Mouse (Mus musculus) spleen, adult 2 months (tissue): ENCODE data around the gene Txk. TPM values are rescaled to one million over a fixed set of nuclear protein-coding genes. Genes with fewer than 3 reads are reported as not detected.

Experiments
- DNase-seq, 2 experiments: peaks; one replicate each; pipeline versions ENCODE4 v3.0.0 to v3.0.0-alpha.2; 2012 to 2021; ENCODE audit warnings: low spot score in 2 of 2, low read depth in 1 of 2
- H3K27ac ChIP-seq: fragments of 200-500 bp; 2 replicates; pipeline ENCODE4 v1.5.1; 2012; ENCODE audit warnings: low read length, inconsistent platforms; ENCODE audit not compliant: insufficient read depth
- H3K27me3 ChIP-seq: fragments of 200-500 bp; 2 replicates; pipeline ENCODE4 v1.6.1; 2012; ENCODE audit warnings: mild to moderate bottlenecking, moderate library complexity, low read length, inconsistent platforms; ENCODE audit not compliant: control insufficient read depth, insufficient read depth
- H3K36me3 ChIP-seq: fragments of 200-500 bp; 2 replicates; pipeline ENCODE4 v1.6.1; 2012; ENCODE audit warnings: mild to moderate bottlenecking, low read length, inconsistent platforms; ENCODE audit not compliant: control insufficient read depth, insufficient read depth
- H3K4me1 ChIP-seq: fragments of 200-500 bp; 2 replicates; pipeline ENCODE4 v1.6.1; 2011; ENCODE audit warnings: inconsistent platforms; ENCODE audit not compliant: control insufficient read depth, insufficient read depth, insufficient read length
- H3K4me3 ChIP-seq: fragments of 200-500 bp; 2 replicates; pipeline ENCODE4 v1.5.1; 2011; ENCODE audit warnings: mild to moderate bottlenecking, inconsistent platforms; ENCODE audit not compliant: insufficient read depth, insufficient read length; ENCODE audit errors: extremely low read depth
- CTCF ChIP-seq: fragments of 200-500 bp; IDR thresholded peaks from 2 replicates; pipeline ENCODE4 v1.5.1; 2011; ENCODE audit warnings: mild to moderate bottlenecking, inconsistent platforms; ENCODE audit not compliant: insufficient read depth, insufficient read length, insufficient replicate concordance; ENCODE audit errors: extremely low read depth
- POLR2A ChIP-seq: fragments of 200-500 bp; IDR thresholded peaks from 2 replicates; pipeline ENCODE4 v1.6.1; 2011; ENCODE audit warnings: low read depth, low read length, inconsistent platforms
- whole genome bisulfite sequencing: fragments of 180-500 bp; shearing (Covaris S2); methylation state at CpG from one replicate; pipeline ENCODE4 v1.1.7; 2018; 5-methylcytosine and 5-hydroxymethylcytosine counted together
- polyA plus RNA-seq: library from polyadenylated mRNA; depleted of rRNA; stranded (reverse); fragments of >200 nt; gene quantifications from 2 replicates; pipeline ENCODE4 v1.2.3, GENCODE M21; 2012; rRNA removed

The Txk gene
- polyA plus RNA-seq, 1 experiment: 4.2 TPM

DNA sequence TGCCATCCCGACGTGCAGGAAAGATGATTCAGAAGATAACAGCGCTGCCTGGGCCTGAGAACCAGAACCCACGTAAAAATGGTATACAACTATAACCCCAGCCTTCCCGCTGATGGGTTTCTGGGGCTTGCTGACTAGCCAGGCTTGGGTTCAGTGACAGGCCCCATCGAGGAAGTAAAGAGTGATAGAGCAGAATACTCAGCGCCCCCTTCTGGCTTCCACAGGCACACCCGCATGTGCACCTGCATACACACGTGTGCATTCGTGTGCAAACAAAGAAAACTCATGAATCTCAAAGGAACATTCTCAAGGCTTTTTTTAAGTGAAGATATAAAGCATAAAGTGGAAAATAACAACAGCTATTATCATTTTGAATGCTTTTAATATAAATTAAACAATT, 106.4 kb downstream of the Txk start:
- 30% methylated on average over 10 of the region's 10 CpGs for WGBS
- peaks cover 4% of the 10 kb centered on the region; the same call in 1 of the 2 replicates for H3K4me1 ChIP-seq
- no peak overlapping the region for H3K4me3 ChIP-seq
- DNase-seq: peak; percentile 15 to 34
- H3K27me3 ChIP-seq: no peaks in the 10 kb centered on the region
- H3K36me3 ChIP-seq: no peaks in the 10 kb centered on the region
- H3K27ac ChIP-seq: no peak overlapping the region
- no peak for TF ChIP-seq POLR2A
- peak; percentile 39; the same call in 1 of the 2 replicates for TF ChIP-seq CTCF

Other genes starting within 250 kb of the Txk start
- gene Corin, start 248.3 kb downstream of the Txk start, polyA plus RNA-seq: 0.02 and 0.06 TPM in 2 replicates
- 2.9 and 3.6 TPM in 2 replicates for gene Nfxl1, start 193.1 kb downstream of the Txk start, polyA plus RNA-seq
- gene Zar1, start 171.5 kb downstream of the Txk start, polyA plus RNA-seq: not detected in 2 replicates
- not detected in 2 replicates for gene Gm5868, start 165.2 kb downstream of the Txk start, polyA plus RNA-seq
- gene Cnga1, start 108.5 kb downstream of the Txk start, polyA plus RNA-seq: 0.04 and 0.18 TPM in 2 replicates
- 0.11 and 0.26 TPM in 2 replicates for gene Nipal1, start 105.0 kb downstream of the Txk start, polyA plus RNA-seq
- gene Tec, start 115.7 kb upstream of the Txk start, polyA plus RNA-seq: 12.2 and 12.5 TPM in 2 replicates
- 10.8 and 11.1 TPM in 2 replicates for gene Slain2, start 161.5 kb upstream of the Txk start, polyA plus RNA-seq
- gene Gm10135, start 221.9 kb upstream of the Txk start, polyA plus RNA-seq: not detected in 2 replicates